In the genomic region with DNA sequence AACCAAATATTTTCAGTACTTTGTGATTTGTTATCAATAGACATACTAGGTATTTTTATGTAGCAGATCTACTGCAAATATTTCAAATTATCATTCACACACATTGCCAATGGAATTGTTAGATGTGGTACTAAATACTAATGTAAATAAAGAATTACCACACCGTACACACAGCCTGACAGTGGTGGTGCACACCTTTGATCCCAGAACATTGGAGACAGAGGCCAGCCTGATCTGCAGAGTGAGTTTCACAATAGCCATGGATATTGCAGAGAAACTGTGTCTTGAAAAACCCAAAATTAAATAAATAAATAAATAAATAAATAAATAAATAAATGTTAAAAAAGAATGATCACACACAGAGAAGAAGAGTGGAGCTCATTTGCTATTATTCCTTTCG, we compare ENCODE assay signal across 16 mouse cellular contexts.
"Had no signal": no experiment of that assay in that cellular context is flagged by ENCODE, and none has a peak within 500 bp of the region (broad histone marks: within the 10 kb centered on the region; RNA-seq: fewer than 3 reads in every experiment).

No protein-coding gene starts in this region.

- H3K4me3 ChIP-seq: neural tube, embryonic 13.5 days; neural tube, embryonic 15.5 days; stomach, embryonic 15.5 days had no signal

- DNase-seq: retina, postnatal 1 day; right cerebral cortex, adult 18-20 months; right cerebral cortex, postnatal 14 days; right cerebral cortex, postnatal 25 days; right cerebral cortex, postnatal 4 days; spleen, adult 18-20 months; thymus, adult 18-20 months; thymus, adult 2 months; thymus, postnatal 14 days; thymus, postnatal 25 days; thymus, postnatal 36 days; thymus, postnatal 4 days had no signal

- H3K36me3 ChIP-seq: neural tube, embryonic 13.5 days; neural tube, embryonic 15.5 days; stomach, embryonic 15.5 days had no signal

- H3K9me3 ChIP-seq: neural tube, embryonic 13.5 days; neural tube, embryonic 15.5 days; stomach, embryonic 15.5 days had no signal

- H3K27me3 ChIP-seq: neural tube, embryonic 13.5 days; neural tube, embryonic 15.5 days; stomach, embryonic 15.5 days had no signal

- H3K9ac ChIP-seq: neural tube, embryonic 13.5 days; neural tube, embryonic 15.5 days; stomach, embryonic 15.5 days had no signal

- H3K4me2 ChIP-seq: neural tube, embryonic 13.5 days; neural tube, embryonic 15.5 days; stomach, embryonic 15.5 days had no signal

- H3K4me1 ChIP-seq: neural tube, embryonic 13.5 days; neural tube, embryonic 15.5 days; stomach, embryonic 15.5 days had no signal

- H3K27ac ChIP-seq: neural tube, embryonic 13.5 days; neural tube, embryonic 15.5 days; stomach, embryonic 15.5 days; stomach, postnatal 0 days had no signal
